Mouse (Mus musculus) hindbrain, embryonic 12.5 days (tissue): Measurements from ENCODE around the gene Atp6v1g1. TPM values are rescaled to one million over a fixed set of nuclear protein-coding genes. Genes with fewer than 3 reads are reported as not detected.

Source experiments
- ATAC-seq: fragments of 200-750 bp; cut with Nextera tagmentation; 2 replicates; pipeline ENCODE4 v1.8.0; 2017; ENCODE audit warnings: moderate TSS enrichment; ENCODE audit not compliant: low FRiP score
- H3K27ac ChIP-seq: fragments of 300-500 bp; sonication (generic); 2 replicates; pipeline ENCODE4 v1.5.1; 2016; ENCODE audit warnings: mild to moderate bottlenecking
- H3K27me3 ChIP-seq: fragments of 300-500 bp; sonication (generic); 2 replicates; pipeline ENCODE4 v1.6.1; 2016; ENCODE audit warnings: mild to moderate bottlenecking
- H3K36me3 ChIP-seq: fragments of 300-500 bp; sonication (generic); 2 replicates; pipeline ENCODE4 v1.6.1; 2016; ENCODE audit warnings: mild to moderate bottlenecking
- H3K4me1 ChIP-seq: fragments of 300-500 bp; sonication (generic); 2 replicates; pipeline ENCODE4 v1.6.1; 2016
- H3K4me2 ChIP-seq: fragments of 300-500 bp; sonication (generic); replicated peaks from 2 replicates; pipeline ENCODE4 v1.6.1; 2016; ENCODE audit warnings: mild to moderate bottlenecking
- H3K4me3 ChIP-seq: fragments of 300-500 bp; sonication (generic); 2 replicates; pipeline ENCODE4 v1.5.1; 2016; ENCODE audit warnings: mild to moderate bottlenecking
- H3K9ac ChIP-seq: fragments of 300-500 bp; sonication (generic); 2 replicates; pipeline ENCODE4 v1.6.1; 2016; ENCODE audit warnings: mild to moderate bottlenecking, moderate library complexity
- H3K9me3 ChIP-seq: fragments of 300-500 bp; sonication (generic); replicated peaks from 2 replicates; pipeline ENCODE4 v1.6.1; 2016; ENCODE audit warnings: mild to moderate bottlenecking
- WGBS: fragments of 180-500 bp; shearing (Covaris S2); methylation state at CpG from one replicate; pipeline ENCODE4 v1.1.7; 2016; 5-methylcytosine and 5-hydroxymethylcytosine counted together
- polyA plus RNA-seq: library from polyadenylated mRNA; unstranded; fragments of >200 nt; fragmentation: Nextera tagmentation; extraction: Ambion mirVana; gene quantifications from 2 replicates; pipeline ENCODE4 v1.2.1, GENCODE M21; 2016

Atp6v1g1 gene
- polyA plus RNA-seq = 365 and 374 TPM in 2 replicates

DNA sequence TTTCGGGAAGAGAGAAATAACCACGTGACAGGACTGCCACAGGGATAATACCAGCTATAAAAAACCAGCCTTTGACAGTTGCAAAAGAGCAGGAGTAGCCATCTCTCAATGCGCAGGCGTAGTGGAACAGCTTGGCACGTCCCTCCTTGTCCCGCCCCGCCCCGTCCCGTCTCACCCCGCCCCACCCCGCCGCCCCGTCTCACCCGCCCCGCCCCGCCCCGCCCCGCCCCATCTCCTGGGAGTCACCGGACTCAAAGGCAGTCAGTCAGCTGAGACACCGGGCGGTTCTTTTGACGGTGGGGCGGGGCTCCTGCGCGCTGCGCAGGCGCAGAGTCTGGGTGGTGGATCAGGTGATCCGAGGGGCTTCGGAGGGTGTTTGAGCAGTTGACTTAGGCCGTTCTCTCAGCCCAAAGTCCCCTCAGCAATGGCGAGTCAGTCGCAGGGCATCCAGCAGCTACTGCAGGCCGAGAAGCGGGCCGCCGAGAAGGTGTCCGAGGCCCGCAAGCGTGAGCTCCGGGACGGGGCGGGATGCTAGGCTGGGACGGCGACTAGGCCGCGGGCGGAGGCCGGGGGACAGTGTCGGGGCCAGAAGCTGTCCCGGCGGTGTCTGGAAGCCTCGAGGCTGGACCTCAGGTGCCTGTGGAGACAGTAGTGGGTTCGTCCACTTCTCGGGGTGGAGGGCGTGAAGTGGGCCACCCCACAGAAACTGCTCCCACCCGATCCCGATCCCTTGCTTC, at the start of gene Atp6v1g1:
TSS of gene Atp6v1g1 (plus strand) at position 279 of the 737 bp plus-strand sequence.
- H3K4me2 ChIP-seq = peak within 1 kb of the TSS; percentile 79
- peak within 1 kb of the TSS; percentile 87 for H3K4me3 ChIP-seq
- peaks cover 14% of the 10 kb centered on the region for H3K36me3 ChIP-seq
- no peaks in the 10 kb centered on the region for H3K27me3 ChIP-seq
- WGBS = 1% methylated on average over 53 of the region's 57 CpGs
- H3K4me1 ChIP-seq = peaks cover 24% of the 10 kb centered on the region
- peak; percentile 97 for ATAC-seq
- H3K9me3 ChIP-seq = no peaks in the 10 kb centered on the region
- H3K9ac ChIP-seq = peak within 1 kb of the TSS; percentile 93
- peak within 1 kb of the TSS; percentile 88 for H3K27ac ChIP-seq

GRCm38 (mm10) chr4:63494967-63495914, 49.3 kb upstream of the Atp6v1g1 start:
- no peaks in the 10 kb centered on the region for H3K9me3 ChIP-seq
- H3K4me2 ChIP-seq = peak overlapping the region; percentile 95
- H3K9ac ChIP-seq = peak overlapping the region; percentile 74
- peak; percentile 69 for ATAC-seq
- no peaks in the 10 kb centered on the region for H3K36me3 ChIP-seq
- under 1% methylated on average over 98 of the region's 107 CpGs for WGBS
- peaks cover 21% of the 10 kb centered on the region for H3K27me3 ChIP-seq
- peak overlapping the region; percentile 72 for H3K4me3 ChIP-seq
- peaks cover 41% of the 10 kb centered on the region for H3K4me1 ChIP-seq
- H3K27ac ChIP-seq = no peak overlapping the region; the same call in 1 of the 2 replicates

- peak within 1 kb of the TSS; percentile 95 for H3K4me2 ChIP-seq
- WGBS = under 1% methylated on average over 28 of the region's 34 CpGs
- H3K4me1 ChIP-seq = peaks cover 36% of the 10 kb centered on the region
- no peaks in the 10 kb centered on the region for H3K36me3 ChIP-seq
- H3K9ac ChIP-seq = peak within 1 kb of the TSS; percentile 74
- no peak within 1 kb of the TSS; the same call in 1 of the 2 replicates for H3K27ac ChIP-seq
- H3K27me3 ChIP-seq = peaks cover 26% of the 10 kb centered on the region
- no peaks in the 10 kb centered on the region for H3K9me3 ChIP-seq
- peak; percentile 81 for ATAC-seq
- peak within 1 kb of the TSS; percentile 72 for H3K4me3 ChIP-seq
Measured at GRCm38 (mm10) chr4:63495915-63496278, 48.7 kb upstream of the Atp6v1g1 start, which contains the start of gene Whrn. TSS of gene Whrn (minus strand) at chr4:63495991.

GRCm38 (mm10) chr4:63496312-63496711, 48.3 kb upstream of the Atp6v1g1 start:
- Histone ChIP-seq H3K27ac (no peak overlapping the region), H3K4me1 (peaks cover 36% of the 10 kb centered on the region)

DNA sequence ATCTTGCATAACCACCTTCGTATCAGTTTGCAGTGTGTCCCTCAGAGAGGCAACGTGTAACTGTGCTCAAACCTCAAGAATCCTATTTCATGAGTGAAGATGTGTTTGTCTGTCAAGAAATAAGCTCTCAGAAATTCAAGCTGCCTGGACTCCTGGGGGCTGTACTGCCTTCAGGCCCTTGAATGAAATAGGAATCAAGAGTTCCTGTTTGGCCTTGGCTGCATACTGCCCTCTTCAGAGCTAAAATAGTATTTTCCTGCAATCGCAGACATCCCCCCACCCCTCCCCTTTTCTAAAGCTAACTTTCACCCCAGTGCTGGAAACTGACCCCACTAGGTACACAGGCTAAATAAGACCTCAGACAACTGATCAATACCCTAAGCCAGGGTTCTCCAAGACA, 46.2 kb upstream of the Atp6v1g1 start:
- Histone ChIP-seq H3K27ac (no peak overlapping the region), H3K4me3 (no peak overlapping the region), H3K4me1 (peaks cover 28% of the 10 kb centered on the region), H3K27me3 (peaks cover 20% of the 10 kb centered on the region), H3K4me2 (no peak overlapping the region), H3K9me3 (no peaks in the 10 kb centered on the region), H3K9ac (no peak overlapping the region), H3K36me3 (no peaks in the 10 kb centered on the region)
- ATAC-seq = no peak
- 25% methylated on average over 3 of the region's 3 CpGs for WGBS

More at GRCm38 (mm10) chr4:63496312-63496711, 48.3 kb upstream of the Atp6v1g1 start:
- peak overlapping the region; percentile 74 for H3K9ac ChIP-seq
- H3K4me2 ChIP-seq = peak overlapping the region; percentile 95
- H3K9me3 ChIP-seq = no peaks in the 10 kb centered on the region
- H3K36me3 ChIP-seq = no peaks in the 10 kb centered on the region
- peak overlapping the region; percentile 72 for H3K4me3 ChIP-seq
- no peak for ATAC-seq
- 18% methylated on average over 6 of the region's 6 CpGs for WGBS
- H3K27me3 ChIP-seq = peaks cover 26% of the 10 kb centered on the region

- Histone ChIP-seq H3K4me2 (no peak overlapping the region), H3K36me3 (no peaks in the 10 kb centered on the region), H3K9ac (no peak overlapping the region), H3K27ac (no peak overlapping the region), H3K9me3 (no peaks in the 10 kb centered on the region), H3K4me3 (no peak overlapping the region), H3K4me1 (peaks cover 8% of the 10 kb centered on the region), H3K27me3 (peaks cover 5% of the 10 kb centered on the region)
- ATAC-seq = no peak
- 76% methylated on average over 5 of the region's 5 CpGs for WGBS
Measured at GRCm38 (mm10) chr4:63501050-63501449, 43.5 kb upstream of the Atp6v1g1 start.

- WGBS = 75% methylated on average over 5 of the region's 5 CpGs
- no peak for ATAC-seq
- no peak overlapping the region for H3K27ac ChIP-seq
Measured at GRCm38 (mm10) chr4:63503949-63504348, 40.6 kb upstream of the Atp6v1g1 start.

GRCm38 (mm10) chr4:63507478-63507877, 37.1 kb upstream of the Atp6v1g1 start:
- Histone ChIP-seq H3K4me1 (no peaks in the 10 kb centered on the region), H3K9ac (no peak overlapping the region), H3K27me3 (no peaks in the 10 kb centered on the region), H3K4me2 (no peak overlapping the region), H3K27ac (no peak overlapping the region), H3K36me3 (no peaks in the 10 kb centered on the region), H3K4me3 (no peak overlapping the region), H3K9me3 (no peaks in the 10 kb centered on the region)
- 73% methylated on average over 5 of the region's 5 CpGs for WGBS
- no peak for ATAC-seq

More at GRCm38 (mm10) chr4:63503949-63504348, 40.6 kb upstream of the Atp6v1g1 start:
- Histone ChIP-seq H3K27me3 (peaks cover 5% of the 10 kb centered on the region), H3K4me3 (no peak overlapping the region), H3K9me3 (no peaks in the 10 kb centered on the region), H3K9ac (no peak overlapping the region), H3K4me1 (no peaks in the 10 kb centered on the region), H3K36me3 (no peaks in the 10 kb centered on the region), H3K4me2 (no peak overlapping the region)

DNA sequence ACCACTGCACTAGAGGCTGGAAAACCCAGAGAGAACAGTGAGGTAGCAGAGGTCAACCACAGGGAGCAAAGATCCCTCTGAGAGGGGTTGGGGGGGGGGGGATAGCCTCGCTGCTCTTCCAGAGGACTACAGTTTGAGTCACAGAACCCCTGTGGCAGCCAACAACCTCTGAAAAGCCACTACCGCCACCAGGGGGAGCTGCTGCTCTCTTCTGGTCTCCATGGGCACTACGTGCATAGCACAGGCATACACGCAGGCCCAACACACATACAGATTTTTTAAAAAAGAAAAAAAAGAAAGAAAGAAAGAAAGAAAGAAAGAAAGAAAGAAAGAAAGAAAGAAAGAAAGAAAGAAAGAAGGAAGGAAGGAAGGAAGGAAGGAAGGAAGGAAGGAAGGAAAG, 36.3 kb upstream of the Atp6v1g1 start:
- H3K9ac ChIP-seq = no peak overlapping the region
- no peaks in the 10 kb centered on the region for H3K36me3 ChIP-seq
- no peak overlapping the region for H3K27ac ChIP-seq
- H3K4me1 ChIP-seq = no peaks in the 10 kb centered on the region
- 21% methylated on average over 4 of the region's 4 CpGs for WGBS
- H3K27me3 ChIP-seq = no peaks in the 10 kb centered on the region
- H3K4me3 ChIP-seq = no peak overlapping the region
- no peaks in the 10 kb centered on the region for H3K9me3 ChIP-seq
- ATAC-seq = no peak
- H3K4me2 ChIP-seq = no peak overlapping the region

- 82% methylated on average over 2 of the region's 2 CpGs for WGBS
- ATAC-seq = no peak
- Histone ChIP-seq H3K4me3 (no peak overlapping the region), H3K36me3 (no peaks in the 10 kb centered on the region), H3K9me3 (no peaks in the 10 kb centered on the region), H3K27me3 (no peaks in the 10 kb centered on the region), H3K4me1 (no peaks in the 10 kb centered on the region), H3K27ac (no peak overlapping the region), H3K4me2 (no peak overlapping the region), H3K9ac (no peak overlapping the region)
Measured at GRCm38 (mm10) chr4:63512921-63513320, 31.7 kb upstream of the Atp6v1g1 start.

DNA sequence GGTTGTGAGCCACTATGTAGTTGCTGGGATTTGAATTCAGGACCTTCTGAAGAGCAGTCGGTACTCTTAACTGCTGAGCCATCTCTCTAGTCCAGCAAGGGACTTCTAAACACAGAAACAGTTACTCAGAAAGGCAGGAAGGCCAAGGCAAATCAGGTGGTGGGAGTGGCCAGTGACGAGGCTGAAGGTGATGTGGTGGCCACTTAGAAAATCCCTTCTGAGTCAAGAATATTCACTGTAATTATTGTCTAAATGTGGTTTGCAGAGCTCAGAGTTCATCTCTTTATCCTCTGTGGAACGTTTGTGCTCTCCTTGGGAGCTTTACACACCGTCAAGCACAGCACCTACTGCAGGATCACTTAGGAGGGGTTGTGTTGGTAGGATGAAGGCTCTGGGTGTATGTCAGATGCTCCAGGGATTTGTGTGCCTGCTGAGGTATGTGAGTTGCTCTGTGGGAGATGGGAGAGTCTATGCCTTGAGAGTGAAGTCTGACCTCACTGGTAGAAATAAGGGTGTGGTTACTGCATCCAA, 30.1 kb upstream of the Atp6v1g1 start:
- Histone ChIP-seq H3K36me3 (no peaks in the 10 kb centered on the region), H3K27me3 (no peaks in the 10 kb centered on the region), H3K4me3 (no peak overlapping the region), H3K4me1 (no peaks in the 10 kb centered on the region), H3K4me2 (no peak overlapping the region), H3K27ac (no peak overlapping the region), H3K9ac (no peak overlapping the region), H3K9me3 (no peaks in the 10 kb centered on the region)
- 73% methylated on average over 4 of the region's 4 CpGs for WGBS
- no peak for ATAC-seq

DNA sequence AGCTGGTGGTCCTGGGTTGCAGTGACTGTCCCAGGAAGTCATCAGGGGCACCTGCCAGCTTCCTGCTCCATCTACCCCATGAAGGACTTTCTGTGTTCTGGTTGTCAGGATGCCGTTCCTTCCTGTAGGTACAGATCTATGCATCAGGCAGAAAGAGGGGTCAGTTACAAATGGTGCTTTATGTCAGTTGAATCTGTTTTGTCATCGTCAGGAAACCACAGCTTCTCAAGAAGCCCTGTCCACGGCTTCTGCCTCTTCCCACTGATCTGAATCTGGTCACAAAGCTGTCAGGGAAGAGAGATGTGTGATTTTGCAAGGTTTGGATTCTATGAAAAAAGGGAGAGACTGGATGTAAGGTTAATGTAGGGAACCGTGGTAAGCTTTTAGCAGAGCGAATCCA, 29.6 kb upstream of the Atp6v1g1 start:
- Histone ChIP-seq H3K36me3 (no peaks in the 10 kb centered on the region), H3K27ac (no peak overlapping the region), H3K4me1 (no peaks in the 10 kb centered on the region), H3K27me3 (no peaks in the 10 kb centered on the region), H3K9me3 (no peaks in the 10 kb centered on the region), H3K9ac (no peak overlapping the region), H3K4me3 (no peak overlapping the region), H3K4me2 (no peak overlapping the region)
- no peak for ATAC-seq
- 84% methylated on average over 5 of the region's 5 CpGs for WGBS
